Mouse (Mus musculus) gonadal fat pad, adult 2 months (tissue): Measurements from ENCODE around the gene Stox2. TPM values are rescaled to one million over a fixed set of nuclear protein-coding genes. Genes with fewer than 3 reads are reported as not detected.

Experiments used
- DNase-seq: peaks from one replicate; pipeline ENCODE4 v3.0.0-alpha.2; 2012; ENCODE audit warnings: low read depth
- polyA plus RNA-seq: library from polyadenylated mRNA; depleted of rRNA; stranded (reverse); fragments of >200 nt; gene quantifications from 2 replicates; pipeline ENCODE4 v1.2.3, GENCODE M21; 2012

Gene Stox2
- polyA plus RNA-seq, 1 experiment: 5.1 TPM

- DNase-seq: no peak
Measured at GRCm38 (mm10) chr8:47409061-47409460, 37.1 kb downstream of the Stox2 start.

- no peak for DNase-seq
Measured at GRCm38 (mm10) chr8:47404852-47405251, 41.3 kb downstream of the Stox2 start.

DNA sequence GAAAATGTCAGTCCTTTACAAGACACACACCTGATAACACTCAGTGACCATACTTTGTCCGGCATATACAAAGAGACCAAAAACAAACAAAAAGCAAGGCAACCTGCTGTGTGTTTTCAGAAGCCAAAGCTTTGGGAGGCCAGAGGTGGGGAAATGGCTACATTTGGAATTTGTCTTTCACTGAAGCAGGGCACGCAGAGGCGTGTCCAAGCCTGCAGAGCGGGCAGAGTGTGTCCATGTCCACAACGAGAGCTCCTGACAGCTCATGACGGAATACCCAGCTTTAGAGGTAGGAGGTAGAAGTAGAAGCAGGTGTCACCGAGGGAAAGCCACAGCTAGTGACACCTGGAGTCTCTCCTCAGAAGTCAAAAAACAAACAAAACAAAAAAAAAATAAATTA is 53.2 kb downstream of the Stox2 start:
- no peak for DNase-seq

- DNase-seq: no peak
Measured at GRCm38 (mm10) chr8:47392290-47392689, 53.9 kb downstream of the Stox2 start.

GRCm38 (mm10) chr8:47391844-47392243 is 54.3 kb downstream of the Stox2 start:
- DNase-seq: no peak

DNA sequence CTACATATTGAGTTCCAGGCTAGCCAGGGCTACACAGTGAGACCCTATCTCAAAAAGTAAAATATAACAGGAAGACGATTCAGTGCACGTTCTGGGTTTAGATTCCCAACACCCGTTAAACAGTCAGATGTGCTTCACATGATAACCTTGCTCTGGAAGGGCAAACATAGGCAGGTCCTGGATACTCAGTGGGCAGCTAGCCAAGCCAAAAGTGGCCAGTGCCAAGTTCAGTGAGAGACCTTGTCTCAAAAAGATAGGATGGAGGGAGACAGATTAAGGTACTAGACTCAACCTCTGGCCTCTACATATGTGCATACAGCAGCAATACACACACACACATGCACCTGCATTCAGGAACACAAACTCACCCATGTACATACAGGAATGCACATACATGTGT is 56.7 kb downstream of the Stox2 start:
- DNase-seq: no peak

- no peak for DNase-seq
Measured at GRCm38 (mm10) chr8:47388171-47388570, 58.0 kb downstream of the Stox2 start.

DNA sequence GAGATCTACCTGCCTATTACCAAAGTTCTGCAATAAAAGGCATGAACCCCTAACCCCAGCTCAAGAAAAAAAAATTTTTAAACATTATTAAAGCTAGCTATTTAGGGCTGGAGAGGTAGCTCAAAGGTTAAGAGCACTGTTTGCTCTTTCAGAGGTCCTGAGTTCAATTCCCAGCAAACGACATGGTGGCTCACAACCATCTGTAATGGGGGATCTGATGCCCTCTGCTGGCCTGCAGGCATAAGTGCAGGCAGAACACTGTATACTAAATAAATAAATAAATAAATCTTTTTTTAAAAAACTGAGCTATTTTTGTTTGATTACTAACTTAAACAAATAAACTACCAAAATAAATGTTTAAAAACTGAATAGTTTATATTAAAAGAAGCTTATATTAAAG is 60.4 kb downstream of the Stox2 start:
- no peak for DNase-seq

GRCm38 (mm10) chr8:47384151-47384550 is 62.0 kb downstream of the Stox2 start:
- DNase-seq: no peak

DNA sequence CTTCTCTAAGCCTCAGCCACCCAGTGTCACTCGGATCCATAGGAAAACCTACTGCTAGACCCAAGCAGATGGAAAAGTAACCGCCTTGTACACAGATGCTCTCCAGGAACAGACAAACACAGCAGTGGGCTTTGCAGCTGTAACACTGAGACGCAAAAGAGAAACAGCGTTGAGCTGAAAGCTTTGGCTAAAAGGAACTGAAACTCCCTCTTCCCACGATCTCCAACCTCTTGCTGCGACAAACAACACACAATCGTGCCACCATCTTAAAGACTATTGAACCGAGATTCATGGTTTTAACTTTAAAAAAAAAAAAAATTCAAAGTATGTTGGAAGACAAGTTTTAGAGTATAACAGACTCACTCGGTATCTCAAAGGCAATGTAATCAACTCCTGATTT is 62.5 kb downstream of the Stox2 start:
- no peak for DNase-seq

DNA sequence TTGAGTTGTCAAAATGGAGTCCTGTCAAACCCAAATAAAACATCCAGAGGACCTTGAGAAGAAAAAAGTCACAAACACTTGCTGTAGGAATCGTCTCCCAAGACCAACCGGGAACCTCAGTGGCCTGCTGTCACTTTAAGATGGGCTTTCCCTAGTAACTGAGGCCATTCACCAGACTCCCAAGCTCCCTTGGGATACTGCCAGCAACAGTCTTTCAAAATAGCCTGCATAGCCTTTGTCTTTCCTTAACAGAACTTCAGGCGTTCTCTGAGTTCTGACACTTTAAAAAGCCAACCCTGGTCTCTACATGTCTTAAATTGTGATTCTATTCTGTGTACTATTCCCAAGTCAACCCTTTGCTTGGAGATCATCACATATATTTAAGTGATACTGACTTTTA is 64.9 kb downstream of the Stox2 start:
- DNase-seq: no peak

DNA sequence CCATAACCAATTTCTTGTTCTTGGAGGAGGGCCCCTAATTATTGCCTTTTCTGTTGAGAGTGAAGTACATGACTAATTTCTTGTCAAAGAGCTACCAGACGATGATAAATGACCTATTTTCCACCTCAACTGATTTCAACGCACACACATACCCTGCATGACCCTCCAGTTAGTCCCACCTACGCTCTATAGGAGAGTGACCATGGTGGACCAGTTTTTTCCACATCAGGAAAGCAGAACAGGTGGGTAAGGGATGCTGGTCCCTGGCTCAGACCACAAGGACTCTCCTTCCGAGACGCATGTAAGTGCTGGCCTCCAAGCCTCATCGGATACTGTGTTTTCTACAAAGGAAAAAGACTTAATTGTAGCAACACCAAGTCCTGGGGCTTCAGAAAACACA is 65.4 kb downstream of the Stox2 start:
- DNase-seq: no peak

DNA sequence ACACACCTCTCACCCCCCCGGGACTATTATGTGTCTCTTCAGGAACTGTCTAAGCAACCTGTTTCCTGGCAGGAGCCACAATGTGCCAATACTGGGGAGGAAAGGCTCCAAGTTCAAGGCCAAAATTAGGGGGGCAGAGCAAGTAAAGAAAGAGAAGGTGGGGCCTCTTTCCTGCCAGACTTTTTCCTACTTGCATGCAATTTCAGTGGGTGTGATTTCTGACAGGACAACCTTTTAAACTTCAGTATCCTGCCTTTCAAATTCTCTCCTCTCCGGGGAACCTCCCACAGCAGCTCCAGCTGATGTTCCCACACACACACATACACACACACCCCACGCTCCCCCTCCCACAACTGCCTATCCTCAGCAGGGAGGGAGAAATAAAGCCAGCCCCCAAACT is 66.1 kb downstream of the Stox2 start:
- no peak for DNase-seq

GRCm38 (mm10) chr8:47376651-47377050 is 69.5 kb downstream of the Stox2 start:
- no peak for DNase-seq

DNA sequence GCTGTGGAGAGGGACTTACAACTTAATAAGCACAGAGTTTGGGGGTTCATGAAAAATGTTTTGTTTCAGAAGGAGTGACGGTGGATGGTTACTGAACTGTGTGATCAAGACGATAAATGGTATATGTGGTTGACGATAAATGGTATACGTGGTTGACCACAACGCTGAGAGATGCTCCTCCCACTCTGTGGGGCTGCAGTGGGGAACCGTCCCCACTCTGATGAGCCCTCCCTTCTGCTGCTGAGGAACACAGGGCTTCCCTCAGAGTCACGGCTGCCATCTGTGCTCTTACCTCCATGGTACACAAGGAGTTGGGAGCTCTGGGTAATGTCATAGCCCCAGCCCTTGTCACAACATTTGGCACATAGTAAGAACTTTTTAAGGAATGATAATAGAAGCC is 72.4 kb downstream of the Stox2 start:
- DNase-seq: no peak

DNA sequence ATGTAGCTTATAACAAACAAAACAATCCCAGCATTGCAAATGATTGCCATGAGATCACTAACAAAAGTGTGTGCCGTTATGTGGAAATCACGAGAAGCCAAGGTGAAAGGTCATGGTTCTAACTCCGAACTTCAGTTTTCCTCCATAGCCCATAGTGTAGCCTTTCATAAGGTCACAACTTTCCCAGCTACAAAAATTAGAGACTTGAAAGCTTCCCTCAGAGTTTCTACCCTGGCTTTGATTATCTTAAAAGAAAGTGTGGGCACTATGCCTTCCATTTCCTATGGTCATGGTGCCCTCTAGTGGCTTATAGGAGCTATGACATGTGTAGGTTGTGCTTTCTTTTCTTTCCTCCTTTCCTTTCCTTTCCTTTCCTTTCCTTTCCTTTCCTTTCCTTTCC is 74.6 kb downstream of the Stox2 start:
- no peak for DNase-seq

DNA sequence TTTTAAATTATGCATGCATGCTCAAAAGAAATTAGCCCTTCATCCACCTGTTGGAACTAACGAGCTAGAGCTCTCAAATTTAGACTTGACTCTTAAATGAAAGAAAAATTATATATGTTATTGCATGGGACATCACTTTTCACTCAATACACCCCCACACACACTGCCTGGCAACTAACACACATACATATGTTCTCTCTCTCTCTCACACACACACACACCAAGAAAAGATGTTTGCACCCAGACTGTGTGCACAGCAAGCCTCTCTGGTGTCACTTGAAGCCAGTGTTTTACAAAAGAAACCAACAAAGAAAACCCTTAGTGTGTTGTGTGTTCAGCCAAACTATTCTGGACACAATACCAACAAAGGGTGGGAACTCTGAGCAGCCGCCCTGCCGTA is 75.1 kb downstream of the Stox2 start:
- DNase-seq: no peak

DNA sequence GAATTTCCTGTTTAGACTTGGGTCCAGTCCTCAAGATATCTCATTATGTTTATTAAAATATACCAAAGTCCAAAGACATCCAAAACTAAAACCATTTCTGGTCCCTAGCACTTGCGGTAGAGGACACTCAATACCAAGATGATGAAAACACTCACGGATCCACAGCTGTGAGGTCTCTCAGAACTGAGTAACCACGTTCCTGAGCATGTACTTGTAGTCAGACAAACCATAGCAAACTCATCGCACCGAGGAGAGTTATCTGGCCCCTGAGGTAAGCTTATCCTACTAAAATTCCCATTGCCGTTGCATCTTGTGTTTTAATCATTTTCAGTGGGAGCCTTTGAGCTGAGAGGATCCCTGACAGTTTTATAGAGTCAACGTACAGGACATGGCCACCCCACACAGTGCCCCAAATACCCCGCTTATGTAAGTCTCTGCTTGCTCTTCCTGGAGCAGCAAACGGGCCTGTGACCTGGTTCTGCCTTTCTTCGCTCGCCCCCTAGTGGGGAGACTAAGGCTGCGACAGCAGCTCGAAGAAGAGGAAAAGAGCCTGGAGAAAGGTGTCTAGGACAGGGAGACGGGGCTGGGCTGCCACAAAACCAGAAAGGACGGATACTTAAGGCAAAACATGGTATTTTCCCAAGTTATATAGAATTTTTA is 75.6 kb downstream of the Stox2 start:
- DNase-seq: no peak

GRCm38 (mm10) chr8:47369949-47370348 is 76.2 kb downstream of the Stox2 start:
- DNase-seq: no peak

GRCm38 (mm10) chr8:47369044-47369769 is 77.0 kb downstream of the Stox2 start:
- no peak for DNase-seq

DNA sequence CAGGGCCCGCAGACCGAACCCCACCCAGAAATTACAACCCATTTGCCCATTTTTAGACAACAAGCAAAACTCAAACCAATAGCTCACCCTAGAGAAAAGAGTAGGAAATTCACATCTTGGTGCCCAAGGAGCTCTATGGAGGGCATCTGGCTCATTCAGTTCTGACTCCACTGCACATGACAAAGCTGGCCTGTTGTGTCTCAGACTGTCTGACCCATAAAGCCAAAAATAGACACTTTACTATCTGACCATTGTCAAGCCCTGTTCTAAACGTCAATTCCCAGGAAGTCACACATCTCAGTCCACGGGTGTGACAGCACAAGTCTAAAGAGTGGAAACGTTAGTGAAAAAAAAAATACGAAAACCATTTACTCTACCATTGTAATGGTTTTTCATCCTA is 79.1 kb downstream of the Stox2 start:
- no peak for DNase-seq

DNA sequence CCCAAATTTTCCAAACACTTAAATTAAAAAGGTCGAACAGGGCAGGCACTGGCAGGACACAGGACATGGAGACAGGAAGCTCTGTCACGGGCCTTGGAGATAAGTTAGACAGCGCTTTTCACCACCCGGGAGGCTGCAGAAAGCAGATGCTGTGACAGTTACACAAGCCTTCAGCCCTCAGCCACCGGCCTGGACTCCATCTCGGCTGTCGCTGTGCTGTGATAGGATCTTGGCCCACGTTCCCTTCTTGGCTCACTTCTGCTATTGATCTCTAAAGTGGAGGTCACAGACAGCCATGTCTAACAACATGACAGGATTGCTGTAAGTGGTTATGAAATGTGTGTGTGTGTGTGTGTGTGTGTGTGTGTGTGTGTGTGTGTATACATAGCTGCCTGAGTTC is 82.9 kb downstream of the Stox2 start:
- DNase-seq: no peak

- no peak for DNase-seq
Measured at GRCm38 (mm10) chr8:47355340-47355906, 90.7 kb downstream of the Stox2 start.
